Mouse (Mus musculus) left cerebral cortex, postnatal 36 days (tissue): Measurements from ENCODE around the gene Prkra. TPM values are rescaled to one million over a fixed set of nuclear protein-coding genes. Genes with fewer than 3 reads are reported as not detected.
"Not testable (repeated sequence)": the region's sequence is repeated elsewhere in the genome, so short reads cannot be mapped to it uniquely, and the experiment has no call there.

Experiments used
- DNase-seq, 2 experiments: peaks; one replicate each; pipeline ENCODE4 v3.0.0; 2021 to 2022; ENCODE audit warnings: low spot score in 2 of 2, mixed read lengths in 1 of 2
- intact Hi-C: fragments of 180-260 bp; cut with DNase I; formaldehyde crosslinking; loops from one replicate; pipeline ENCODE4 v1.15.1; 2025
- total RNA-seq, 2 experiments: library from RNA; stranded (reverse); gene quantifications; 2 replicates each; pipeline ENCODE4 v1.2.3; 2021

The Prkra gene
- total RNA-seq, 2 experiments from 2014 or later, result 13.7 to 14.6 TPM

GRCm38 (mm10) chr2:76659419-76659818, 11.6 kb upstream of the Prkra start:
- intact Hi-C loops, result no loop called here
- no peak for DNase-seq

- intact Hi-C loops, result no loop called here
- DNase-seq, result no peak
Measured at GRCm38 (mm10) chr2:76658551-76658950, 10.7 kb upstream of the Prkra start.

- intact Hi-C loops, result no loop called here
- no peak for DNase-seq
Measured at GRCm38 (mm10) chr2:76655982-76656381, 8.2 kb upstream of the Prkra start.

- intact Hi-C loops, result no loop called here
- DNase-seq, result no peak
Measured at GRCm38 (mm10) chr2:76655444-76655843, 7.6 kb upstream of the Prkra start.

GRCm38 (mm10) chr2:76654646-76655045, 6.8 kb upstream of the Prkra start:
- intact Hi-C loops, result no loop called here
- DNase-seq, result no peak

GRCm38 (mm10) chr2:76653070-76653469, 5.3 kb upstream of the Prkra start:
- intact Hi-C loops, result no loop called here
- no peak for DNase-seq

- no peak for DNase-seq
- intact Hi-C loops, result loop anchor here (2.0 kb wide), 1 partner anchor 24 kb away; the partner anchor contains the start of gene Fkbp7
Measured at GRCm38 (mm10) chr2:76648666-76649141, 889 bp upstream of the Prkra start.

- peak in 1 of 2 experiments; percentile 9 for DNase-seq
- intact Hi-C loops, result no loop called here
Measured at GRCm38 (mm10) chr2:76647441-76647869, 360 bp downstream of the Prkra start.

GRCm38 (mm10) chr2:76643801-76644200, 4.0 kb downstream of the Prkra start:
- DNase-seq, result no peak
- intact Hi-C loops, result no loop called here

GRCm38 (mm10) chr2:76639637-76640036, 8.2 kb downstream of the Prkra start:
- intact Hi-C loops, result no loop called here

GRCm38 (mm10) chr2:76631600-76631999, 16.2 kb downstream of the Prkra start:
- intact Hi-C loops, result no loop called here
- DNase-seq, result no peak

More at GRCm38 (mm10) chr2:76639637-76640036, 8.2 kb downstream of the Prkra start:
- no peak for DNase-seq

GRCm38 (mm10) chr2:76630293-76630692, 17.5 kb downstream of the Prkra start:
- DNase-seq, result no peak
- intact Hi-C loops, result no loop called here

GRCm38 (mm10) chr2:76622316-76622715, 25.5 kb downstream of the Prkra start:
- DNase-seq, intact Hi-C loops: not testable (repeated sequence)

- DNase-seq, result no peak
- intact Hi-C loops, result no loop called here
Measured at GRCm38 (mm10) chr2:76621724-76622123, 26.1 kb downstream of the Prkra start.

GRCm38 (mm10) chr2:76620188-76620587, 27.6 kb downstream of the Prkra start:
- no peak for DNase-seq
- intact Hi-C loops, result no loop called here

GRCm38 (mm10) chr2:76618078-76618477, 29.7 kb downstream of the Prkra start:
- no peak for DNase-seq
- intact Hi-C loops, result no loop called here

- DNase-seq, result no peak
- intact Hi-C loops, result no loop called here
Measured at GRCm38 (mm10) chr2:76611996-76612395, 35.8 kb downstream of the Prkra start.

- intact Hi-C loops, result no loop called here
- no peak for DNase-seq
Measured at GRCm38 (mm10) chr2:76610326-76611104, 37.3 kb downstream of the Prkra start.

GRCm38 (mm10) chr2:76606704-76607103, 41.1 kb downstream of the Prkra start:
- intact Hi-C loops, result no loop called here
- DNase-seq, result no peak

- intact Hi-C loops, result no loop called here
- no peak for DNase-seq
Measured at GRCm38 (mm10) chr2:76602256-76602655, 45.6 kb downstream of the Prkra start.

- DNase-seq, result no peak
Measured at GRCm38 (mm10) chr2:76599214-76599613, 48.6 kb downstream of the Prkra start.

More at GRCm38 (mm10) chr2:76599214-76599613, 48.6 kb downstream of the Prkra start:
- intact Hi-C loops, result no loop called here
